Mouse (Mus musculus) limb, embryonic 12.5 days (tissue): Measurements from ENCODE around the gene Rab5b. TPM values are rescaled to one million over a fixed set of nuclear protein-coding genes. Genes with fewer than 3 reads are reported as not detected.

Experiments used
- ATAC-seq: fragments of 200-750 bp; cut with Nextera tagmentation; 2 replicates; pipeline ENCODE4 v1.8.0; 2017; ENCODE audit warnings: low read depth, moderate TSS enrichment; ENCODE audit not compliant: insufficient number of reproducible peaks, insufficient read depth, low FRiP score, low TSS enrichment
- H3K27ac ChIP-seq: fragments of 300-500 bp; sonication (generic); 2 replicates; pipeline ENCODE4 v1.5.1; 2016; ENCODE audit warnings: mild to moderate bottlenecking, moderate library complexity
- H3K27me3 ChIP-seq: fragments of 300-500 bp; sonication (generic); 2 replicates; pipeline ENCODE4 v1.6.1; 2016; ENCODE audit warnings: mild to moderate bottlenecking, moderate library complexity
- H3K36me3 ChIP-seq: fragments of 300-500 bp; sonication (generic); 2 replicates; pipeline ENCODE4 v1.6.1; 2016; ENCODE audit warnings: mild to moderate bottlenecking, moderate library complexity
- H3K4me1 ChIP-seq: fragments of 300-500 bp; sonication (generic); replicated peaks from 2 replicates; pipeline ENCODE4 v1.6.1; 2016
- H3K4me2 ChIP-seq: fragments of 300-500 bp; sonication (generic); 2 replicates; pipeline ENCODE4 v1.6.1; 2016; ENCODE audit warnings: mild to moderate bottlenecking, moderate library complexity
- H3K4me3 ChIP-seq: fragments of 300-500 bp; sonication (generic); replicated peaks from 2 replicates; pipeline ENCODE4 v1.5.1; 2016; ENCODE audit warnings: mild to moderate bottlenecking
- H3K9ac ChIP-seq: fragments of 300-500 bp; sonication (generic); replicated peaks from 2 replicates; pipeline ENCODE4 v1.6.1; 2016; ENCODE audit warnings: mild to moderate bottlenecking, moderate library complexity
- H3K9me3 ChIP-seq: fragments of 300-500 bp; sonication (generic); 2 replicates; pipeline ENCODE4 v1.6.1; 2016; ENCODE audit warnings: mild to moderate bottlenecking, moderate library complexity
- WGBS: fragments of 180-500 bp; shearing (Covaris S2); methylation state at CpG from one replicate; pipeline ENCODE4 v1.1.7; 2016; 5-methylcytosine and 5-hydroxymethylcytosine counted together
- polyA plus RNA-seq: library from polyadenylated mRNA; unstranded; fragments of >200 nt; fragmentation: Nextera tagmentation; extraction: Ambion mirVana; gene quantifications from 2 replicates; pipeline ENCODE4 v1.2.1, GENCODE M21; 2016

Gene Rab5b
- polyA plus RNA-seq, 1 experiment from 2014 or later, result 72.7 TPM

GRCm38 (mm10) chr10:128699006-128699405, 2.9 kb upstream of the Rab5b start:
- ATAC-seq, result no peak

DNA sequence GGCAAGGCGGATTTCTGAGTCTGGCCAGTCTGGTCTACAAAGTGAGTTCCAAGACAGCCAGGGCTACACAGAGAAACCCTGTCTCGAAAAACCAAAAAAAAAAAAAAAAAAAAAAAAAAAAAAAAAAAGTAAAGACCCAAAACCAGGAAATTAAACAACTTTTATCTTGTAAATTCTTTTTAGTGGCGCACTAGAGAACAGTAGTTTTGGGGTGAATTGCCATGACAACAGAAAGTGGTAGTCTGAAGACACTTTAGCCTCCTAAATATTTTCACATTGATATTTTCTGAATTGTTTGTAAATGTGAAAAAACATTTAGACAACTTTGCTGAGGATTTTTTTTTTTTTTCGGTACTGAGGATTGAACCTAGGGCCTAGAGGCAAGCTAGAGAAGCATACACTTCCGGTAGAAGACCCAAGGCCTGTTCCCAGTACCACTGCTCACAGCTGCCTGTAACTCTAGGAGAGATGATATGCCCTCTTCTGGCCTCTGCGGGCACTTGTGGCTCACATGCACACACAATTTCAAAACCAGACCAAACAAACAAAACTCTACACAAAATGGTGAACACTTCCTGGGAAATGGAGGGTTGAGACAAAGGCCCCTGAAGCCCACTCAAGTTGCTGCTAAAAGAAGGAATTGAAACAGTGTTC, 1.1 kb upstream of the Rab5b start:
- Histone ChIP-seq H3K4me1 (peaks cover 8% of the 10 kb centered on the region), H3K9ac (no peak overlapping the region), H3K27me3 (no peaks in the 10 kb centered on the region), H3K4me2 (peak overlapping the region; percentile 56; the same call in 1 of the 2 replicates), H3K4me3 (no peak overlapping the region), H3K27ac (peak overlapping the region; percentile 64; the same call in 1 of the 2 replicates), H3K9me3 (no peaks in the 10 kb centered on the region), H3K36me3 (peaks cover 48% of the 10 kb centered on the region)
- WGBS, result 92% methylated on average over 6 of the region's 6 CpGs
- no peak for ATAC-seq

More at GRCm38 (mm10) chr10:128699006-128699405, 2.9 kb upstream of the Rab5b start:
- Histone ChIP-seq H3K4me2 (no peak overlapping the region), H3K9me3 (no peaks in the 10 kb centered on the region), H3K36me3 (peaks cover 57% of the 10 kb centered on the region), H3K4me3 (no peak overlapping the region), H3K27me3 (no peaks in the 10 kb centered on the region), H3K27ac (no peak overlapping the region), H3K4me1 (peaks cover 22% of the 10 kb centered on the region), H3K9ac (no peak overlapping the region)
- 84% methylated on average over 5 of the region's 5 CpGs for WGBS

GRCm38 (mm10) chr10:128695411-128695991, 563 bp downstream of the Rab5b start:
- ATAC-seq, result no peak; the same call in 1 of the 2 replicates
- H3K9me3 ChIP-seq, result no peaks in the 10 kb centered on the region
- peaks cover 8% of the 10 kb centered on the region for H3K4me1 ChIP-seq
- H3K36me3 ChIP-seq, result peaks cover 31% of the 10 kb centered on the region
- H3K4me2 ChIP-seq, result peak overlapping the region; percentile 64
- peak overlapping the region; percentile 98 for H3K27ac ChIP-seq
- WGBS, result 1% methylated on average over 22 of the region's 22 CpGs
- H3K9ac ChIP-seq, result peak overlapping the region; percentile 89
- H3K27me3 ChIP-seq, result no peaks in the 10 kb centered on the region
- H3K4me3 ChIP-seq, result peak overlapping the region; percentile 85

GRCm38 (mm10) chr10:128674469-128675008, 21.5 kb downstream of the Rab5b start:
- Histone ChIP-seq H3K4me1 (peaks cover 14% of the 10 kb centered on the region; the same call in 1 of the 2 replicates), H3K9ac (peak overlapping the region; percentile 62; the same call in 1 of the 2 replicates), H3K4me3 (peak overlapping the region; percentile 76), H3K9me3 (no peaks in the 10 kb centered on the region), H3K36me3 (peaks cover 27% of the 10 kb centered on the region; the same call in 1 of the 2 replicates), H3K27me3 (0 out of 2 replicates have a peak, but pooled peaks cover 3% of the 10 kb centered on the region), H3K4me2 (peak overlapping the region; percentile 95), H3K27ac (no peak overlapping the region)
- ATAC-seq, result no peak
- WGBS, result 2% methylated on average over 9 of the region's 9 CpGs

DNA sequence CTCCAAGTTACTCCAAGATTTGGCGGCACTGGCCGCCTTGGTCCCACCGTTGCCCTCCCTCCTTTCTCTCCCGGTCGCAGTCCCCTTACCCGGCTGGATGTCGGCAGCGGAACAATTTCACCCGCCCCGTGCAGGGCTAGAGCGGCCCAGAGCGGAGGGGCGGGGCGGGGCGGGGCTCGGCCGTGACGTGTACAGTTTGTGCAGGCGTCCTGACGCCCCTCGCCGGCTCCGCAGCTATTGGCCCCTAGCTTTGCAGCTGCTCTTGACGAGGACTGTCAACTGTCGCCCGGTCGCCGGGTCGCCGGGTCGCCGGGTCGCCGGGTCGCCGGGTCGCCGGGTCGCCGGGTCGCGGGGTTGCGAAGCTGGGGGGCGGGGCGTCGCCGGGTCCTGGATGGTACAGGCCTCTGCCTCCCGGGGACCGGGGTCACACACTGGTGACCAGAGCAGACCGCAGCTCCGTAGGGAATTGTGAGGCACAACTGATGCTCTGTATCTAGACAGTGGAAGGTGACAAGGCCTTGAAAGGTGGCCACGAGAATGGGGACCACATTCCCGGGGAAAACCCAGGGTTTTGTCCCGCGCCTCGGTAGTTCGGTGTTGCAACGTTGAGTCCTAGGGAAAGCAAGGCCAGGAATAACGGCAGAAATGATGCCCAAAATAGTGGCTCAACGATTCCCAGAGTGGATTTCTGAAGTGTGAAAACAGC, 22.1 kb downstream of the Rab5b start, which contains the start of gene Suox:
Gene Suox (minus strand): TSS at position 311 of the 706 bp plus-strand sequence.
- Histone ChIP-seq H3K4me1 (peaks cover 17% of the 10 kb centered on the region; the same call in 1 of the 2 replicates), H3K4me3 (peak within 1 kb of the TSS; percentile 76), H3K4me2 (peak within 1 kb of the TSS; percentile 95), H3K9ac (peak within 1 kb of the TSS; percentile 62), H3K36me3 (peaks cover 20% of the 10 kb centered on the region; the same call in 1 of the 2 replicates), H3K9me3 (no peaks in the 10 kb centered on the region), H3K27me3 (0 out of 2 replicates have a peak, but pooled peaks cover 3% of the 10 kb centered on the region), H3K27ac (no peak within 1 kb of the TSS)
- under 1% methylated on average over 60 of the region's 60 CpGs for WGBS
- ATAC-seq, result peak; percentile 91

DNA sequence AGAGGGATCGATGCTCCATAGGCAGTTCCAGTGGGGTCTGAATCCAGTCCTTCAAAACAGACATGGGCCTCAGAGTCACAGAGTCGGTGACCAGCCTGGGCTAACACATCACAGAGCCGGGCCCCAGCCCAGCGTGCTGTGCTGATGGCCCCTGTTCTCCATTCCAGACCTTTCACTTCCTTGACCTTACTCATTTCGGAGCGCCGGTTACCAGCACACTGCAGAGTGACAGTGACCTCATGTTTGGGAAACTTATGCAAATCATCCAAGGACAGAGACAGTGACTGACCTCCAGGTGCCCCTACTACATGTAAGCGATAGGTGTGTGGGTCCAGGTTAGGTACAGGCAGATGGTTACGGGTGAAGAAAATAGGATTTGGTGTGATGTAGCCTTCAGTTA, 24.9 kb downstream of the Rab5b start:
- Histone ChIP-seq H3K9me3 (no peaks in the 10 kb centered on the region), H3K4me2 (no peak overlapping the region), H3K36me3 (peaks cover 13% of the 10 kb centered on the region; the same call in 1 of the 2 replicates), H3K9ac (no peak overlapping the region), H3K4me1 (peaks cover 25% of the 10 kb centered on the region), H3K4me3 (no peak overlapping the region), H3K27ac (no peak overlapping the region), H3K27me3 (peaks cover 3% of the 10 kb centered on the region; the same call in 1 of the 2 replicates)
- ATAC-seq, result no peak
- 91% methylated on average over 9 of the region's 9 CpGs for WGBS

- peak overlapping the region; percentile 88 for H3K27ac ChIP-seq
- 1% methylated on average over 42 of the region's 42 CpGs for WGBS
- peak; percentile 53 for ATAC-seq
- H3K4me2 ChIP-seq, result peak overlapping the region; percentile 70
- H3K9ac ChIP-seq, result peak overlapping the region; percentile 79
- H3K4me1 ChIP-seq, result peaks cover 21% of the 10 kb centered on the region
- peaks cover 3% of the 10 kb centered on the region; the same call in 1 of the 2 replicates for H3K27me3 ChIP-seq
- H3K36me3 ChIP-seq, result peaks cover 12% of the 10 kb centered on the region; the same call in 1 of the 2 replicates
- no peaks in the 10 kb centered on the region for H3K9me3 ChIP-seq
- H3K4me3 ChIP-seq, result peak overlapping the region; percentile 70
Measured at GRCm38 (mm10) chr10:128668790-128669672, 27.0 kb downstream of the Rab5b start.

GRCm38 (mm10) chr10:128665806-128666205, 30.3 kb downstream of the Rab5b start:
- WGBS, result 92% methylated on average over 2 of the region's 2 CpGs
- H3K27me3 ChIP-seq, result no peaks in the 10 kb centered on the region; the same call in 1 of the 2 replicates

GRCm38 (mm10) chr10:128665307-128665706, 30.8 kb downstream of the Rab5b start:
- H3K4me2 ChIP-seq, result no peak overlapping the region
- H3K27ac ChIP-seq, result no peak overlapping the region
- H3K9ac ChIP-seq, result no peak overlapping the region
- no peaks in the 10 kb centered on the region; the same call in 1 of the 2 replicates for H3K27me3 ChIP-seq
- ATAC-seq, result no peak
- WGBS, result 86% methylated on average over 3 of the region's 3 CpGs
- H3K9me3 ChIP-seq, result no peaks in the 10 kb centered on the region
- H3K36me3 ChIP-seq, result no peaks in the 10 kb centered on the region
- H3K4me3 ChIP-seq, result no peak overlapping the region
- peaks cover 14% of the 10 kb centered on the region for H3K4me1 ChIP-seq

More at GRCm38 (mm10) chr10:128665806-128666205, 30.3 kb downstream of the Rab5b start:
- H3K9ac ChIP-seq, result no peak overlapping the region
- H3K4me2 ChIP-seq, result no peak overlapping the region
- no peaks in the 10 kb centered on the region for H3K9me3 ChIP-seq
- H3K27ac ChIP-seq, result no peak overlapping the region
- 0 out of 2 replicates have a peak, but pooled peaks cover 3% of the 10 kb centered on the region for H3K36me3 ChIP-seq
- ATAC-seq, result no peak
- H3K4me3 ChIP-seq, result no peak overlapping the region
- peaks cover 14% of the 10 kb centered on the region for H3K4me1 ChIP-seq

- no peak overlapping the region for H3K27ac ChIP-seq
Measured at GRCm38 (mm10) chr10:128664808-128665207, 31.3 kb downstream of the Rab5b start.

More at GRCm38 (mm10) chr10:128664808-128665207, 31.3 kb downstream of the Rab5b start:
- H3K9ac ChIP-seq, result no peak overlapping the region
- no peaks in the 10 kb centered on the region; the same call in 1 of the 2 replicates for H3K27me3 ChIP-seq
- H3K4me2 ChIP-seq, result no peak overlapping the region
- H3K9me3 ChIP-seq, result no peaks in the 10 kb centered on the region
- H3K4me3 ChIP-seq, result no peak overlapping the region
- H3K36me3 ChIP-seq, result no peaks in the 10 kb centered on the region
- no peak for ATAC-seq
- peaks cover 13% of the 10 kb centered on the region for H3K4me1 ChIP-seq
- WGBS, result 69% methylated on average over 3 of the region's 3 CpGs
